Mouse (Mus musculus): ENCODE data around the gene Rcn3. TPM values are rescaled to one million over a fixed set of nuclear protein-coding genes. Genes with fewer than 3 reads are reported as not detected.

Gene Rcn3
- polyA plus RNA-seq (2012; rRNA removed): 172 and 174 TPM in 2 replicates

- TF ChIP-seq POLR2A (IDR thresholded peaks at IDR 0.05; ENCODE audit: borderline replicate concordance, extremely low read depth, low read depth, low read length) (peak; percentile 46; the same call in 1 of the 2 replicates), CTCF (IDR thresholded peaks at IDR 0.05; ENCODE audit: insufficient read depth, low read length) (no peak)
- peak; percentile 45 for DNase-seq
- H3K4me1 ChIP-seq (ENCODE audit: control insufficient read depth, insufficient read depth, low read length): peaks cover 2% of the 10 kb centered on the region; the same call in 1 of the 2 replicates
- WGBS: 1% methylated on average over 16 of the region's 16 CpGs
- peak within 1 kb of the TSS; percentile 37 for H3K4me3 ChIP-seq (replicated peaks; ENCODE audit: extremely low read depth, low read depth, low read length)
Observed at GRCm38 (mm10) chr7:45092048-45092447, at the start of gene Rcn3. Gene Rcn3 (minus strand): TSS chr7:45092221.

- WGBS: 81% methylated on average over 3 of the region's 3 CpGs
- Histone ChIP-seq H3K4me1 (ENCODE audit: control insufficient read depth, insufficient read depth, low read length) (0 out of 2 replicates have a peak, but pooled peaks cover 2% of the 10 kb centered on the region), H3K4me3 (replicated peaks; ENCODE audit: extremely low read depth, low read depth, low read length) (no peak overlapping the region)
- no peak for DNase-seq
- TF ChIP-seq CTCF (IDR thresholded peaks at IDR 0.05; ENCODE audit: insufficient read depth, low read length) (no peak), POLR2A (IDR thresholded peaks at IDR 0.05; ENCODE audit: borderline replicate concordance, extremely low read depth, low read depth, low read length) (no peak)
Observed at GRCm38 (mm10) chr7:45141319-45141718, 49.3 kb upstream of the Rcn3 start.

- WGBS: 64% methylated on average over 8 of the region's 8 CpGs
- Histone ChIP-seq H3K4me1 (ENCODE audit: control insufficient read depth, insufficient read depth, low read length) (0 out of 2 replicates have a peak, but pooled peaks cover 2% of the 10 kb centered on the region), H3K4me3 (replicated peaks; ENCODE audit: extremely low read depth, low read depth, low read length) (no peak overlapping the region)
- TF ChIP-seq CTCF (IDR thresholded peaks at IDR 0.05; ENCODE audit: insufficient read depth, low read length) (no peak), POLR2A (IDR thresholded peaks at IDR 0.05; ENCODE audit: borderline replicate concordance, extremely low read depth, low read depth, low read length) (no peak)
- DNase-seq: no peak
Observed at GRCm38 (mm10) chr7:45139904-45140723, 48.1 kb upstream of the Rcn3 start.

GRCm38 (mm10) chr7:45138403-45138802, 46.4 kb upstream of the Rcn3 start:
- no peak overlapping the region for H3K4me3 ChIP-seq (replicated peaks; ENCODE audit: extremely low read depth, low read depth, low read length)
- 0 out of 2 replicates have a peak, but pooled peaks cover 5% of the 10 kb centered on the region for H3K4me1 ChIP-seq (ENCODE audit: control insufficient read depth, insufficient read depth, low read length)
- DNase-seq: no peak
- TF ChIP-seq CTCF (IDR thresholded peaks at IDR 0.05; ENCODE audit: insufficient read depth, low read length): no peak
- TF ChIP-seq POLR2A (IDR thresholded peaks at IDR 0.05; ENCODE audit: borderline replicate concordance, extremely low read depth, low read depth, low read length): no peak
- 85% methylated on average over 1 of the region's 1 CpGs for WGBS

GRCm38 (mm10) chr7:45137171-45138006, 45.4 kb upstream of the Rcn3 start:
- whole genome bisulfite sequencing: 60% methylated on average over 12 of the region's 12 CpGs
- Histone ChIP-seq H3K4me3 (replicated peaks; ENCODE audit: extremely low read depth, low read depth, low read length) (no peak overlapping the region), H3K4me1 (ENCODE audit: control insufficient read depth, insufficient read depth, low read length) (0 out of 2 replicates have a peak, but pooled peaks cover 5% of the 10 kb centered on the region)
- DNase-seq: no peak
- no peak for TF ChIP-seq CTCF (IDR thresholded peaks at IDR 0.05; ENCODE audit: insufficient read depth, low read length)
- no peak for TF ChIP-seq POLR2A (IDR thresholded peaks at IDR 0.05; ENCODE audit: borderline replicate concordance, extremely low read depth, low read depth, low read length)

GRCm38 (mm10) chr7:45135993-45136567, 44.1 kb upstream of the Rcn3 start, which contains the start of the genes Gm45713 and Flt3l:
Gene Gm45713 (minus strand): TSS chr7:45136231.
Gene Flt3l (minus strand): TSS chr7:45136432.
- TF ChIP-seq CTCF (IDR thresholded peaks at IDR 0.05; ENCODE audit: insufficient read depth, low read length) (peak; percentile 76), POLR2A (IDR thresholded peaks at IDR 0.05; ENCODE audit: borderline replicate concordance, extremely low read depth, low read depth, low read length) (peak; percentile 63; the same call in 1 of the 2 replicates)
- peak; percentile 93 for DNase-seq
- under 1% methylated on average over 29 of the region's 29 CpGs for WGBS
- 0 out of 2 replicates have a peak, but pooled peaks cover 5% of the 10 kb centered on the region for H3K4me1 ChIP-seq (ENCODE audit: control insufficient read depth, insufficient read depth, low read length)
- H3K4me3 ChIP-seq (replicated peaks; ENCODE audit: extremely low read depth, low read depth, low read length): peak within 1 kb of the TSS; percentile 78

- peak overlapping the region; percentile 78 for H3K4me3 ChIP-seq (replicated peaks; ENCODE audit: extremely low read depth, low read depth, low read length)
- 75% methylated on average over 3 of the region's 3 CpGs for WGBS
- DNase-seq: no peak
- H3K4me1 ChIP-seq (ENCODE audit: control insufficient read depth, insufficient read depth, low read length): 0 out of 2 replicates have a peak, but pooled peaks cover 5% of the 10 kb centered on the region
- TF ChIP-seq POLR2A (IDR thresholded peaks at IDR 0.05; ENCODE audit: borderline replicate concordance, extremely low read depth, low read depth, low read length): no peak
- TF ChIP-seq CTCF (IDR thresholded peaks at IDR 0.05; ENCODE audit: insufficient read depth, low read length): no peak
Observed at GRCm38 (mm10) chr7:45135370-45135769, 43.3 kb upstream of the Rcn3 start.

- peaks cover 7% of the 10 kb centered on the region; the same call in 1 of the 2 replicates for H3K4me1 ChIP-seq (ENCODE audit: control insufficient read depth, insufficient read depth, low read length)
- whole genome bisulfite sequencing: 22% methylated on average over 12 of the region's 12 CpGs
- no peak for TF ChIP-seq POLR2A (IDR thresholded peaks at IDR 0.05; ENCODE audit: borderline replicate concordance, extremely low read depth, low read depth, low read length)
- no peak for TF ChIP-seq CTCF (IDR thresholded peaks at IDR 0.05; ENCODE audit: insufficient read depth, low read length)
- no peak for DNase-seq
- H3K4me3 ChIP-seq (replicated peaks; ENCODE audit: extremely low read depth, low read depth, low read length): peak overlapping the region; percentile 14
Observed at GRCm38 (mm10) chr7:45134544-45135026, 42.6 kb upstream of the Rcn3 start.

Data from lung, adult 2 months (tissue).